Mouse (Mus musculus) heart, postnatal 14 days (tissue): ENCODE results near the gene Entpd1. TPM values are rescaled to one million over a fixed set of nuclear protein-coding genes. Genes with fewer than 3 reads are reported as not detected.
A peak's percentile ranks its signal among the peaks of the same experiment; 100 is the strongest.
"Not testable (repeated sequence)": the region's sequence is repeated elsewhere in the genome, so short reads cannot be mapped to it uniquely, and the experiment has no call there.

Experiments used
- DNase-seq, 2 experiments: peaks; one replicate each; pipeline ENCODE4 v3.0.0; 2021 to 2022
- intact Hi-C: fragments of 180-260 bp; cut with DNase I; formaldehyde crosslinking; loops from one replicate; pipeline ENCODE4 v1.15.1; 2025
- long read RNA-seq, 2 experiments: library from polyadenylated mRNA; stranded (forward); transcript quantifications; one replicate each; pipeline ENCODE4 v2.0.0; 2021
- total RNA-seq, 2 experiments: library from RNA; stranded (reverse); gene quantifications; 2 replicates each; pipeline ENCODE4 v1.2.3; 2021

Entpd1 gene
- 10 to 100 TPM; 34.5 to 40.2 TPM for total RNA-seq
- long read RNA-seq, experiment 1, full-length matches to known transcripts, result 8 of 17 reads
- long read RNA-seq, experiment 1, partial matches to known transcripts, result 1 of 17 reads
- long read RNA-seq, experiment 1, other reads (novel, unspliced or antisense), result 8 of 17 reads
- long read RNA-seq, experiment 2, full-length matches to known transcripts, result 13 of 15 reads
- long read RNA-seq, experiment 2, partial matches to known transcripts, result 2 of 15 reads
- long read RNA-seq, experiment 2, other reads (novel, unspliced or antisense), result 0 of 15 reads

- intact Hi-C loops, result loop anchor here (1.0 to 5.0 kb wide), 3 partner anchors 21 to 110 kb away; no protein-coding TSS in a partner anchor
- DNase-seq, result peak; percentile 96 to 98
Measured at GRCm38 (mm10) chr19:40611830-40612506, at the start of gene Entpd1, which contains the start of gene Tctn3. Gene Entpd1, plus strand, starts transcription at chr19:40612366. Gene Tctn3, minus strand, starts transcription at chr19:40612233.

GRCm38 (mm10) chr19:40563880-40564645 lies 48.1 kb upstream of the Entpd1 start:
- intact Hi-C loops, result no loop called here

GRCm38 (mm10) chr19:40567616-40568015 lies 44.5 kb upstream of the Entpd1 start:
- DNase-seq, result peak in 1 of 2 experiments; percentile 17
- intact Hi-C loops, result no loop called here

More at GRCm38 (mm10) chr19:40563880-40564645, 48.1 kb upstream of the Entpd1 start:
- no peak for DNase-seq

- intact Hi-C loops, result no loop called here
- DNase-seq, result peak; percentile 54 to 68
Measured at GRCm38 (mm10) chr19:40570726-40571125, 41.4 kb upstream of the Entpd1 start.

GRCm38 (mm10) chr19:40575438-40575837 lies 36.7 kb upstream of the Entpd1 start:
- intact Hi-C loops, result no loop called here
- no peak for DNase-seq

GRCm38 (mm10) chr19:40580902-40581301 lies 31.3 kb upstream of the Entpd1 start:
- DNase-seq, result no peak
- intact Hi-C loops, result loop anchor here (10.0 kb wide), 1 partner anchor 254 kb away; the partner anchor contains the start of gene Ccnj

GRCm38 (mm10) chr19:40581662-40582061 lies 30.5 kb upstream of the Entpd1 start:
- no peak for DNase-seq
- intact Hi-C loops, result loop anchor here (10.0 kb wide), 1 partner anchor 253 kb away; the partner anchor contains the start of gene Ccnj

- DNase-seq, result no peak
- intact Hi-C loops, result loop anchor here (10.0 kb wide), 1 partner anchor 248 kb away; the partner anchor contains the start of gene Ccnj
Measured at GRCm38 (mm10) chr19:40586908-40587307, 25.3 kb upstream of the Entpd1 start.

GRCm38 (mm10) chr19:40587491-40588292 lies 24.5 kb upstream of the Entpd1 start:
- intact Hi-C loops, result loop anchor here (10.0 kb wide), 1 partner anchor 247 kb away; the partner anchor contains the start of gene Ccnj

GRCm38 (mm10) chr19:40588293-40588654 lies 23.9 kb upstream of the Entpd1 start, which contains the start of gene Aldh18a1:
Gene Aldh18a1, minus strand, starts transcription at chr19:40588463.
- DNase-seq, result peak; percentile 95 to 98
- intact Hi-C loops, result loop anchor here (10.0 kb wide), 1 partner anchor 247 kb away; the partner anchor contains the start of gene Ccnj

More at GRCm38 (mm10) chr19:40587491-40588292, 24.5 kb upstream of the Entpd1 start:
- no peak for DNase-seq

GRCm38 (mm10) chr19:40588847-40589529 lies 23.2 kb upstream of the Entpd1 start:
- intact Hi-C loops, result loop anchor here (1.0 to 10.0 kb wide), 2 partner anchors 133 to 246 kb away; partner anchors contain the start of gene Ccnj

GRCm38 (mm10) chr19:40589530-40589880 lies 22.7 kb upstream of the Entpd1 start:
- no peak for DNase-seq
- intact Hi-C loops, result loop anchor here (1.0 to 10.0 kb wide), 2 partner anchors 133 to 245 kb away; partner anchors contain the start of gene Ccnj

More at GRCm38 (mm10) chr19:40588847-40589529, 23.2 kb upstream of the Entpd1 start:
- peak; percentile 86 to 92 for DNase-seq

- no peak for DNase-seq
- intact Hi-C loops, result no loop called here
Measured at GRCm38 (mm10) chr19:40595231-40595630, 16.9 kb upstream of the Entpd1 start.

GRCm38 (mm10) chr19:40595831-40596230 lies 16.3 kb upstream of the Entpd1 start:
- intact Hi-C loops, result no loop called here
- peak; percentile 25 to 48 for DNase-seq

GRCm38 (mm10) chr19:40600846-40601245 lies 11.3 kb upstream of the Entpd1 start:
- DNase-seq, intact Hi-C loops: not testable (repeated sequence)

- no peak for DNase-seq
- intact Hi-C loops, result no loop called here
Measured at GRCm38 (mm10) chr19:40601870-40602269, 10.3 kb upstream of the Entpd1 start.

GRCm38 (mm10) chr19:40605189-40605588 lies 7.0 kb upstream of the Entpd1 start:
- DNase-seq, result no peak
- intact Hi-C loops, result no loop called here

- DNase-seq, result no peak
- intact Hi-C loops, result no loop called here
Measured at GRCm38 (mm10) chr19:40607676-40608075, 4.5 kb upstream of the Entpd1 start.

GRCm38 (mm10) chr19:40614811-40615210 lies 2.6 kb downstream of the Entpd1 start:
- DNase-seq, result no peak
- intact Hi-C loops, result loop anchor here (5.0 kb wide), 1 partner anchor 47 kb away; no protein-coding TSS in a partner anchor
